Mouse (Mus musculus) erythroblast, embryonic 14.5 days (primary cell): ENCODE results near the gene Golga3. TPM values are rescaled to one million over a fixed set of nuclear protein-coding genes. Genes with fewer than 3 reads are reported as not detected.

ENCODE experiments used
- H3K27me3 ChIP-seq: 2 replicates; pipeline ENCODE4 v1.6.1; 2012; ENCODE audit warnings: inconsistent platforms; ENCODE audit not compliant: control insufficient read depth
- H3K36me3 ChIP-seq: 2 replicates; pipeline ENCODE4 v1.6.1; 2012; ENCODE audit warnings: mild to moderate bottlenecking, inconsistent platforms; ENCODE audit not compliant: control insufficient read depth
- H3K4me1 ChIP-seq: 2 replicates; pipeline ENCODE4 v1.6.1; 2012; ENCODE audit warnings: inconsistent platforms; ENCODE audit not compliant: control insufficient read depth
- H3K4me3 ChIP-seq: replicated peaks from 2 replicates; pipeline ENCODE3; 2012; ENCODE audit warnings: moderate library complexity, mild to moderate bottlenecking, inconsistent platforms
- H3K9me3 ChIP-seq: 2 replicates; pipeline ENCODE4 v1.6.1; 2012; ENCODE audit warnings: low read length, inconsistent platforms, mixed read lengths; ENCODE audit not compliant: control insufficient read depth
- GATA1 ChIP-seq: IDR thresholded peaks from 2 replicates; pipeline ENCODE4 v1.6.1; 2012; ENCODE audit warnings: low read length, inconsistent platforms, mixed read lengths
- TAL1 ChIP-seq: IDR thresholded peaks from 3 replicates; pipeline ENCODE4 v1.6.1; 2012; ENCODE audit warnings: low read length, inconsistent platforms, mixed read lengths
- polyA plus RNA-seq: library from polyadenylated mRNA; stranded (reverse); fragments of >175 nt; gene quantifications from 2 replicates; pipeline ENCODE4 v1.2.3, GENCODE M21; 2012

Golga3 gene
- 0.05 and 0.09 TPM in 2 replicates for polyA plus RNA-seq

GRCm38 (mm10) chr5:110176362-110177020 lies at the start of gene Golga3:
Gene Golga3 (plus strand): TSS chr5:110176701.
- peaks cover 51% of the 10 kb centered on the region for H3K4me1 ChIP-seq

GRCm38 (mm10) chr5:110135293-110136086 lies 41.0 kb upstream of the Golga3 start, which contains the start of gene Chfr:
Gene Chfr (plus strand): TSS chr5:110135842.
- H3K4me1 ChIP-seq = peaks cover 37% of the 10 kb centered on the region
- peak within 1 kb of the TSS; percentile 94 for H3K4me3 ChIP-seq
- H3K27me3 ChIP-seq = no peaks in the 10 kb centered on the region; the same call in 1 of the 2 replicates
- H3K9me3 ChIP-seq = peaks cover 8% of the 10 kb centered on the region
- TF ChIP-seq TAL1 (no peak), GATA1 (no peak)
- H3K36me3 ChIP-seq = peaks cover 21% of the 10 kb centered on the region

More at GRCm38 (mm10) chr5:110176362-110177020, at the start of gene Golga3:
- Histone ChIP-seq H3K4me3 (peak within 1 kb of the TSS; percentile 64), H3K9me3 (no peaks in the 10 kb centered on the region), H3K36me3 (peaks cover 16% of the 10 kb centered on the region), H3K27me3 (no peaks in the 10 kb centered on the region)
- no peak for TF ChIP-seq TAL1
- no peak for TF ChIP-seq GATA1

- Histone ChIP-seq H3K9me3 (peaks cover 8% of the 10 kb centered on the region), H3K36me3 (peaks cover 25% of the 10 kb centered on the region), H3K4me3 (peak overlapping the region; percentile 94), H3K27me3 (no peaks in the 10 kb centered on the region; the same call in 1 of the 2 replicates), H3K4me1 (peaks cover 37% of the 10 kb centered on the region)
- TF ChIP-seq GATA1 = no peak
- TF ChIP-seq TAL1 = no peak
Measured at GRCm38 (mm10) chr5:110136087-110136464, 40.4 kb upstream of the Golga3 start.

- H3K36me3 ChIP-seq = peaks cover 38% of the 10 kb centered on the region
- peaks cover 7% of the 10 kb centered on the region for H3K9me3 ChIP-seq
- H3K4me3 ChIP-seq = no peak overlapping the region
- no peaks in the 10 kb centered on the region; the same call in 1 of the 2 replicates for H3K27me3 ChIP-seq
- no peak for TF ChIP-seq GATA1
- TF ChIP-seq TAL1 = no peak
- H3K4me1 ChIP-seq = peaks cover 37% of the 10 kb centered on the region
Measured at GRCm38 (mm10) chr5:110137816-110138215, 38.7 kb upstream of the Golga3 start.

- H3K27me3 ChIP-seq = no peaks in the 10 kb centered on the region
- TF ChIP-seq GATA1 = no peak
- TF ChIP-seq TAL1 = no peak
- H3K36me3 ChIP-seq = peaks cover 53% of the 10 kb centered on the region
- H3K4me1 ChIP-seq = peaks cover 37% of the 10 kb centered on the region
- H3K9me3 ChIP-seq = no peaks in the 10 kb centered on the region
- no peak overlapping the region for H3K4me3 ChIP-seq
Measured at GRCm38 (mm10) chr5:110139325-110139724, 37.2 kb upstream of the Golga3 start.

GRCm38 (mm10) chr5:110140424-110140823 lies 36.1 kb upstream of the Golga3 start:
- no peak overlapping the region for H3K4me3 ChIP-seq
- H3K9me3 ChIP-seq = no peaks in the 10 kb centered on the region
- no peaks in the 10 kb centered on the region for H3K27me3 ChIP-seq
- TF ChIP-seq GATA1 = no peak
- no peak for TF ChIP-seq TAL1
- H3K4me1 ChIP-seq = peaks cover 34% of the 10 kb centered on the region
- H3K36me3 ChIP-seq = peaks cover 64% of the 10 kb centered on the region

GRCm38 (mm10) chr5:110142309-110142708 lies 34.2 kb upstream of the Golga3 start:
- no peak overlapping the region for H3K4me3 ChIP-seq
- H3K27me3 ChIP-seq = no peaks in the 10 kb centered on the region
- peaks cover 82% of the 10 kb centered on the region for H3K36me3 ChIP-seq
- no peak for TF ChIP-seq TAL1
- TF ChIP-seq GATA1 = no peak
- peaks cover 20% of the 10 kb centered on the region for H3K4me1 ChIP-seq
- H3K9me3 ChIP-seq = no peaks in the 10 kb centered on the region

- peaks cover 85% of the 10 kb centered on the region for H3K36me3 ChIP-seq
- TF ChIP-seq GATA1 (no peak), TAL1 (no peak)
- no peak overlapping the region for H3K4me3 ChIP-seq
Measured at GRCm38 (mm10) chr5:110143007-110143406, 33.5 kb upstream of the Golga3 start.

GRCm38 (mm10) chr5:110169374-110169773 lies 7.1 kb upstream of the Golga3 start:
- no peaks in the 10 kb centered on the region for H3K27me3 ChIP-seq
- no peaks in the 10 kb centered on the region for H3K9me3 ChIP-seq
- peaks cover 16% of the 10 kb centered on the region for H3K4me1 ChIP-seq
- peaks cover 82% of the 10 kb centered on the region for H3K36me3 ChIP-seq
- H3K4me3 ChIP-seq = no peak overlapping the region
- TF ChIP-seq TAL1 = no peak
- TF ChIP-seq GATA1 = no peak

More at GRCm38 (mm10) chr5:110143007-110143406, 33.5 kb upstream of the Golga3 start:
- H3K4me1 ChIP-seq = peaks cover 15% of the 10 kb centered on the region
- no peaks in the 10 kb centered on the region for H3K9me3 ChIP-seq
- no peaks in the 10 kb centered on the region for H3K27me3 ChIP-seq
